Mouse (Mus musculus): ENCODE data around the gene Prkce. TPM values are rescaled to one million over a fixed set of nuclear protein-coding genes. Genes with fewer than 3 reads are reported as not detected.
A peak's percentile ranks its signal among the peaks of the same experiment; 100 is the strongest.

The Prkce gene
- polyA plus RNA-seq, 1 experiment from 2014 or later: 48.0 TPM

- no peak overlapping the region for H3K4me3 ChIP-seq (replicated peaks)
- H3K9me3 ChIP-seq (replicated peaks): no peaks in the 10 kb centered on the region
- no peak overlapping the region for H3K4me2 ChIP-seq
- 74% methylated on average over 6 of the region's 6 CpGs for WGBS
- no peaks in the 10 kb centered on the region for H3K36me3 ChIP-seq
- no peak overlapping the region for H3K9ac ChIP-seq (replicated peaks)
- H3K27ac ChIP-seq (replicated peaks): no peak overlapping the region
- no peaks in the 10 kb centered on the region for H3K4me1 ChIP-seq
- no peaks in the 10 kb centered on the region for H3K27me3 ChIP-seq (replicated peaks)
- ATAC-seq (ENCODE audit: low FRiP score): no peak
Observed at GRCm38 (mm10) chr17:86156999-86157398, 10.6 kb upstream of the Prkce start.

- 72% methylated on average over 15 of the region's 15 CpGs for WGBS
- no peaks in the 10 kb centered on the region for H3K36me3 ChIP-seq
- no peak overlapping the region for H3K4me3 ChIP-seq (replicated peaks)
- no peaks in the 10 kb centered on the region for H3K9me3 ChIP-seq (replicated peaks)
- H3K4me2 ChIP-seq: no peak overlapping the region
- H3K4me1 ChIP-seq: peaks cover 15% of the 10 kb centered on the region
- no peaks in the 10 kb centered on the region for H3K27me3 ChIP-seq (replicated peaks)
- no peak for ATAC-seq (ENCODE audit: low FRiP score)
- H3K27ac ChIP-seq (replicated peaks): no peak overlapping the region
- no peak overlapping the region for H3K9ac ChIP-seq (replicated peaks)
Observed at GRCm38 (mm10) chr17:86162672-86163071, 4.9 kb upstream of the Prkce start.

GRCm38 (mm10) chr17:86164416-86164815, 3.2 kb upstream of the Prkce start:
- H3K27me3 ChIP-seq (replicated peaks): no peaks in the 10 kb centered on the region
- H3K4me3 ChIP-seq (replicated peaks): no peak overlapping the region
- 86% methylated on average over 7 of the region's 7 CpGs for WGBS
- no peak overlapping the region for H3K27ac ChIP-seq (replicated peaks)
- no peak for ATAC-seq (ENCODE audit: low FRiP score)
- no peak overlapping the region for H3K9ac ChIP-seq (replicated peaks)
- H3K4me1 ChIP-seq: peaks cover 26% of the 10 kb centered on the region
- no peaks in the 10 kb centered on the region for H3K9me3 ChIP-seq (replicated peaks)
- H3K36me3 ChIP-seq: no peaks in the 10 kb centered on the region
- no peak overlapping the region for H3K4me2 ChIP-seq

- Histone ChIP-seq H3K4me2 (peak overlapping the region; percentile 98), H3K9ac (replicated peaks) (peak overlapping the region; percentile 91), H3K4me1 (peaks cover 43% of the 10 kb centered on the region), H3K27me3 (replicated peaks) (no peaks in the 10 kb centered on the region), H3K36me3 (no peaks in the 10 kb centered on the region), H3K27ac (replicated peaks) (peak overlapping the region; percentile 94), H3K9me3 (replicated peaks) (no peaks in the 10 kb centered on the region), H3K4me3 (replicated peaks) (peak overlapping the region; percentile 89)
- 2% methylated on average over 19 of the region's 19 CpGs for WGBS
- no peak for ATAC-seq (ENCODE audit: low FRiP score)
Observed at GRCm38 (mm10) chr17:86166051-86166566, 1.5 kb upstream of the Prkce start.

- Histone ChIP-seq H3K27ac (replicated peaks) (peak overlapping the region; percentile 94), H3K9ac (replicated peaks) (peak overlapping the region; percentile 91), H3K27me3 (replicated peaks) (no peaks in the 10 kb centered on the region), H3K36me3 (no peaks in the 10 kb centered on the region), H3K4me3 (replicated peaks) (peak overlapping the region; percentile 89), H3K9me3 (replicated peaks) (no peaks in the 10 kb centered on the region), H3K4me1 (peaks cover 46% of the 10 kb centered on the region), H3K4me2 (peak overlapping the region; percentile 98)
- WGBS: under 1% methylated on average over 46 of the region's 46 CpGs
- ATAC-seq (ENCODE audit: low FRiP score): peak; percentile 32
Observed at GRCm38 (mm10) chr17:86166567-86167319, 842 bp upstream of the Prkce start.

- under 1% methylated on average over 59 of the region's 64 CpGs for WGBS
- Histone ChIP-seq H3K9me3 (replicated peaks) (no peaks in the 10 kb centered on the region), H3K27ac (replicated peaks) (peak overlapping the region; percentile 94), H3K27me3 (replicated peaks) (no peaks in the 10 kb centered on the region), H3K4me3 (replicated peaks) (peak overlapping the region; percentile 89), H3K36me3 (peaks cover 6% of the 10 kb centered on the region; the same call in 1 of the 2 replicates), H3K4me1 (peaks cover 53% of the 10 kb centered on the region), H3K9ac (replicated peaks) (peak overlapping the region; percentile 91), H3K4me2 (peak overlapping the region; percentile 98)
- ATAC-seq (ENCODE audit: low FRiP score): peak; percentile 35
Observed at GRCm38 (mm10) chr17:86168231-86168981, 821 bp downstream of the Prkce start.

- peak overlapping the region; percentile 89 for H3K4me3 ChIP-seq (replicated peaks)
- WGBS: 10% methylated on average over 6 of the region's 6 CpGs
- H3K4me2 ChIP-seq: peak overlapping the region; percentile 98
- no peak overlapping the region; the same call in 1 of the 2 replicates for H3K27ac ChIP-seq (replicated peaks)
- H3K9ac ChIP-seq (replicated peaks): peak overlapping the region; percentile 91
- H3K4me1 ChIP-seq: peaks cover 56% of the 10 kb centered on the region
- H3K27me3 ChIP-seq (replicated peaks): no peaks in the 10 kb centered on the region
- H3K36me3 ChIP-seq: peaks cover 6% of the 10 kb centered on the region; the same call in 1 of the 2 replicates
- ATAC-seq (ENCODE audit: low FRiP score): no peak
- H3K9me3 ChIP-seq (replicated peaks): no peaks in the 10 kb centered on the region
Observed at GRCm38 (mm10) chr17:86169092-86169491, 1.5 kb downstream of the Prkce start.

GRCm38 (mm10) chr17:86170164-86170958, 2.8 kb downstream of the Prkce start:
- H3K9me3 ChIP-seq (replicated peaks): no peaks in the 10 kb centered on the region
- peak overlapping the region; percentile 91 for H3K9ac ChIP-seq (replicated peaks)
- WGBS: 41% methylated on average over 9 of the region's 9 CpGs
- H3K36me3 ChIP-seq: peaks cover 6% of the 10 kb centered on the region; the same call in 1 of the 2 replicates
- no peak overlapping the region for H3K27ac ChIP-seq (replicated peaks)
- H3K4me2 ChIP-seq: peak overlapping the region; percentile 98
- peak overlapping the region; percentile 89 for H3K4me3 ChIP-seq (replicated peaks)
- peaks cover 56% of the 10 kb centered on the region for H3K4me1 ChIP-seq
- no peak for ATAC-seq (ENCODE audit: low FRiP score)
- H3K27me3 ChIP-seq (replicated peaks): no peaks in the 10 kb centered on the region

- 74% methylated on average over 9 of the region's 9 CpGs for WGBS
- Histone ChIP-seq H3K27ac (replicated peaks) (no peak overlapping the region), H3K27me3 (replicated peaks) (no peaks in the 10 kb centered on the region), H3K9ac (replicated peaks) (no peak overlapping the region), H3K4me3 (replicated peaks) (no peak overlapping the region), H3K4me1 (peaks cover 30% of the 10 kb centered on the region), H3K9me3 (replicated peaks) (no peaks in the 10 kb centered on the region), H3K36me3 (peaks cover 6% of the 10 kb centered on the region; the same call in 1 of the 2 replicates), H3K4me2 (no peak overlapping the region)
- ATAC-seq (ENCODE audit: low FRiP score): no peak
Observed at GRCm38 (mm10) chr17:86175516-86175915, 7.9 kb downstream of the Prkce start.

- H3K4me3 ChIP-seq (replicated peaks): no peak overlapping the region
- H3K27me3 ChIP-seq (replicated peaks): no peaks in the 10 kb centered on the region
- peaks cover 6% of the 10 kb centered on the region; the same call in 1 of the 2 replicates for H3K36me3 ChIP-seq
- H3K4me1 ChIP-seq: peaks cover 20% of the 10 kb centered on the region
- 72% methylated on average over 7 of the region's 7 CpGs for WGBS
- no peak overlapping the region for H3K27ac ChIP-seq (replicated peaks)
- no peaks in the 10 kb centered on the region for H3K9me3 ChIP-seq (replicated peaks)
- ATAC-seq (ENCODE audit: low FRiP score): no peak
- no peak overlapping the region for H3K9ac ChIP-seq (replicated peaks)
- no peak overlapping the region for H3K4me2 ChIP-seq
Observed at GRCm38 (mm10) chr17:86176722-86177121, 9.1 kb downstream of the Prkce start.

GRCm38 (mm10) chr17:86183788-86184187, 16.2 kb downstream of the Prkce start:
- Histone ChIP-seq H3K9ac (replicated peaks) (no peak overlapping the region), H3K4me3 (replicated peaks) (no peak overlapping the region), H3K4me1 (peaks cover 17% of the 10 kb centered on the region), H3K4me2 (no peak overlapping the region), H3K9me3 (replicated peaks) (no peaks in the 10 kb centered on the region), H3K27ac (replicated peaks) (no peak overlapping the region), H3K27me3 (replicated peaks) (no peaks in the 10 kb centered on the region), H3K36me3 (no peaks in the 10 kb centered on the region)
- ATAC-seq (ENCODE audit: low FRiP score): no peak
- WGBS: 35% methylated on average over 2 of the region's 2 CpGs
